Mouse (Mus musculus): ENCODE results near the gene Scrn2.

Scrn2 gene

DNA sequence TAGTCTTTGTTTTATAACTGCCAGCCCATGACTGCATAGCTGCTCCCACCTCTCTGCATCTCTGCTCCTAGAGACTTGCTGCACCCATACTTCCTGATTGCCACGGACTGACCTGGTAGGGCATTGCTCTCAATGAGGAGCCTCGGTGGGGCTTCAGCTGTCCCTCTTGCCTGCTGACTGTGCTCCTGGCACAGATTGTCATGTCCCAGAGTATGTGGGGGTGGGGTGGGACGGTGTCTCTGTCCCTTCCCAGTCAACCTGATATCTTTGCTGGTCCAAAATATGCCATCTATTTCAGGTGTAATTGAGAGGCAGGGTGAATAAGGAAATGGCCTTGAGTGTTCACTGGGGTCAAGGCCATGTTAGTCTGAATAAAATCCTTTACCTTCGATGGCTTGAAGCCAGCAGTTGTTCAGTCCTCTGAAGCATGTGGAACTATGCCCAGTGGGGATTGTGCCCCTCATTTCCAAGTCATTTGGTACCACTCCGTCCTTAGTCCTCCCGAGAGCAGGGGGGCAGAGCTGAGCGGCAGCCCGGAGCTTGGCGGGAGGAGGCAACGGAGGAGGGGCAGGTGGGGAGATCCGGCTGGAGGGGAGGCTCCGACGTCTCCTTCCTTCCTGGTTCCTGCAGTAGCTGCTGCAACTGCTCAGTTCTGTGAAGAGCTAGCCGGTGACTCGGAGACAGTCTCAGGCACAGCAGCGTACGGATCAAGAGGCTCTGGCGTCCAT, 20.6 kb downstream of the Scrn2 start, which contains the start of gene Osbpl7:
TSS of gene Osbpl7 (plus strand) at position 413 of the 728 bp plus-strand sequence.
- peak; percentile 77 for DNase-seq (ENCODE audit: low read depth)

DNA sequence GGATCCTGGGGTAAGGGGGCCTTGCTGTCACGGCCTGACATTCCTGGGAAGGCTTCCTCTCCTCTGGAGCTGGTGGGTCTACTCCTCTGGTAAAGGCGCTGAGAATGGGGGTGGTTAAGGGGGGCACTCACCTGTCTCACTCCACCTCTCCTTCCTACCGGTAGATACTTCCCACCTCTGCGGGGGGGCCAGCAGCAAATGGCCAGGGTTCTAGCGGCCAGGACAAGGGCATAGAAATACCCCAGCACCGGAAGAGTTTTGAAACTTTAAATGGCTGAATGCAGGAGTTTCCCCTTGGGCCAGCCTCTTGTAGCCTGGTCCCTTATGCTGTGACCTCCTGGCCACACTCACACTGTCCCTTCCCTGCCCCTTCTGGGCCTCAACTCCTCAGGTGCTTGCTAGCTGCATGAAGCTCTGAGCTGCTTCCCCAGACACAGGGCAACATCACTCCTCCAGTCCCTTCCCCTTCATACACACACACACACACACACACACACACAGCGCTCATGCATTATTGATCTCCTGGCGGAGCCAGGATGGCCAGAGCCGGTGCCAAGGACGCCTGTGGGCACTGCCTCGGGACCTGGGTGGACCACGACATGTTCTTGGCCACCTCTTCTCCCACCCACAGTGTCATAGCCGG, 21.3 kb downstream of the Scrn2 start:
- DNase-seq (ENCODE audit: low read depth), result peak; percentile 42

DNA sequence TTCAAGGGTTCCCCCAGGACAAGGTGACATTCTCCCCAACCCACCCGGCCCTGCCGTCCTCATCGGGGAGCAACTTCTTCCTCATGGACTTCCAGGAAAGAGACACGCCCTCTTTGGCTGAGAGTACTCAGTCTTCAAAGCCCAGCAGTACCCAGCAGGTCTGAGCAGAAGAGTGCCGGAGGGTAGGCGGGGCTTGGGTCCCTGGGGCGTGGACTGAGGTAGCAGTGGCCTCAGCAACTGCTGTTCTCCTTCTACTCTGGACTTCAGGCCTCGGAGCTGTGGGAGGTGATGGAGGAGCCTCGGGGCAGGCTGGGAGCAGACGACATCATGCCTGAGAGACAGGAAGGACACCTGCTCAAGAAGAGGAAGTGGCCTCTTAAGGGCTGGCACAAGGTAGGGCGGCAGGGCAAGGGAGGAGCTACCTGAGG, 22.5 kb downstream of the Scrn2 start:
- DNase-seq (ENCODE audit: low read depth), result peak; percentile 60

GRCm38 (mm10) chr11:97063274-97063920, 33.7 kb downstream of the Scrn2 start:
- DNase-seq (ENCODE audit: low read depth), result no peak

DNA sequence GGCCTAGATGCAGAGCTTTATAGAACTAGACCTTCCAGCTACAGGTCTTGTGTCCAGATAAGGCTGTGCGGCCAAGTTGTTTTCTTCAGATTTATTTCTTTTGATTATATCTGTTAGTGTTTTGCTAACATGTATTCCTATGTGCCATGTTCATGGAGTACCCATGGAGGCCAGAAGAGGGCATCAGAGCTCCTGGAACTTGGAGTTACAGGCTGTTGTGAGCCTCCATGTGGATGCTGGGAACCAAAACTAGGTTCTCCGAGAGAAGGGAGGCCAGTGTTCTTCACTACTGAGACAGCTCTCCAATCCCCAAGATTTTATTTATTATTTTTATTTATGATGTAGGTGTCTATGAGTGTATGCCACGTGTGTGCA, 34.2 kb downstream of the Scrn2 start:
- no peak for DNase-seq (ENCODE audit: low read depth)

GRCm38 (mm10) chr11:97065538-97066295, 36.0 kb downstream of the Scrn2 start:
- no peak for DNase-seq (ENCODE audit: low read depth)

- no peak for DNase-seq (ENCODE audit: low read depth)
These were observed 37.1 kb downstream of the Scrn2 start for GRCm38 (mm10) chr11:97066656-97067360.

- no peak for DNase-seq (ENCODE audit: low read depth)
These were observed 39.6 kb downstream of the Scrn2 start for GRCm38 (mm10) chr11:97069333-97069732.

DNA sequence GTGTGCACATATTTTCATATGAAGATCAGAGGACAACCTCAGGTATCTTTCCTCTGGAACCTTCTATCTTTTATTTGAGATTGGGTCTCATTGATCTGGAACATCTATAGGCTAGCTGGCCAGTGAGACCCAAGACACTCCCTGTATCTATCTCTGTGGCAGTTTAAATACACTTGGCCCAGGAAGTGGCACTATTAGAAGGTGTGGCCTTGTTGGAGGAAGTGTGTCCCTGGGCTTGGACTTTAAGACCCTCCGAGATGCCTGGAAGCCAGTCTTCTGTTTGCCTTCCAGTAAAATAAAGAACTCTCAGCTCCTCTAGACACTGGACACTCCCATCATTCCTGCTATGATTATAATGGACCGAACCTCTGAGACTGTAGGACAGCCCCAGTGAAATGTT, 40.0 kb downstream of the Scrn2 start:
- DNase-seq (ENCODE audit: low read depth), result no peak

DNA sequence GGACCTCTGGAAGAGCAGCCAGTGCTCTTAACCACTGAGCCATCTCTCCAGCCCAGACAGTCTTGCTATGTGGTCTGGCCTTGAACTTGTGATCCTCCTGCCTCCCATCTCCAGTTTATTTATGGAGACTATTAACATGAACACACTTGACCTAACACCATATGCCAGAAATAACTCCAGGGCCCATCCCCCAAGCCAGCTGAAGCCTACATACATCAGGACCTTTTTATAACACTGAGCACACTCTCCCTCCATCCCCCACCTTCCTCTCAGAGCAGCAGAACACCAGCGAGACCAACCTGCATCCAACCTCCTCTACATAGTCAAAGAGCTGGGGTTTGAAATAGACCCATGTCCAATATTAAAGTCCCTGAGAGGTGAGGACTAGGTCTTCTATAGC, 41.4 kb downstream of the Scrn2 start:
- no peak for DNase-seq (ENCODE audit: low read depth)

DNA sequence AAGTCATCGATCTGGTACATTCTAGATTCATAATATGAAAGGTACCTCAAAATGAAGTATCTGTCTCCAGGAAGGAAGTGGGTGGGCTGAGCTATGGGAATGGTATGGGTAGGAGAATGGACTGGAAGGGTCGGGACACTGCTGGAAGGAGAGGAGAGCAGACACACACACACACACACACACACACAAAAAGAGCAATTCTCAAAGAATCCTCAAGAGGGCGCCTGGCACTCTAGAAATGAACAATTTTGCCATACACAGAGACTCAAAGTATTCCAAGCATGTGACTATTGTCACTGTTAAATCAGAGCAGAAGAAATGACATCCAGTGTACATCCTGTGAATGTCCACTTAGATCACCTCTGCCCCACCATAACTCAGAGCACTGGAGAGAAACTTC, 42.8 kb downstream of the Scrn2 start:
- DNase-seq (ENCODE audit: low read depth), result peak; percentile 83

DNA sequence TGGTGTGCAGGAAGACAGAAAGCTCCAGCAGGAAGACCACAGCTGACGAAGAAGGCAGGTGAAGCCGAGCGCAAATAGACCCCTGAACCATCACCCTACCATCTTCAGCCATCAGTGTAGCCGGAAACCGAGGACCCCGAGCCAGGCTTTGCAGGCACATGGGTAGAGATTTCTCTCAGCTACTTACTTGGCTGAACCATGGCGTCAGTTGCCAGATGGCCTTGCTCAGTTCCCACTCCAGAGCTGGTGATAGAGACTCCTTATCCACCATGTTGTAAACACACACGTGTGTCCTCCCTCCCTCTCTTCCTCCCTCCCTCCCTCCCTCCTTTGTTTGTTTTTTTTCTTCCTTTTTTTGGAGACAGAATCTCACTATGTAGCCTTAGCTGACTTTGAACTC, 44.5 kb downstream of the Scrn2 start:
- DNase-seq (ENCODE audit: low read depth), result no peak

DNA sequence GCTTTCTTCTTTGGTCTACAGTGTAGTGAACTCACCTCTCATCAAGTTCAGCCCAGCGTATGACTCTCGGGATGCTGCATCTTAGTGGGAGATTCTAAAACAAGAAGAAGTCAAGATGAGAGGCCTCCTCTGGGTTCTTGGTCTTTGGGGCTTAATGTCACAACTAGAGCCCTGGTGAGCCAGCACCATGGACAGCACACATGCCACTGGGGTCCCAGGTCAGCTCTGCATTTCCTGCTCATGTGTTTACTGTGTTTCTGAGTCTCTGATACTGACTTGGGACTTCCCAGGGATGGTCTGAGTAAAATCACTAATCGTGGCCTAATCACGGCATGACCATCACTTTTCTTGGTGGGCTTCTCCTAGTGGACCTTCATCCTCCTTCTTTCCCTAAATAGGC, 49.0 kb downstream of the Scrn2 start:
- DNase-seq (ENCODE audit: low read depth), result peak; percentile 32

GRCm38 (mm10) chr11:97080291-97080690, 50.6 kb downstream of the Scrn2 start:
- no peak for DNase-seq (ENCODE audit: low read depth)

- DNase-seq (ENCODE audit: low read depth), result peak; percentile 89
These were observed 53.2 kb downstream of the Scrn2 start for GRCm38 (mm10) chr11:97082977-97083376.
